Mouse (Mus musculus) left cerebral cortex, adult 18-20 months (tissue): Measurements from ENCODE around the gene Nsmf. TPM values are rescaled to one million over a fixed set of nuclear protein-coding genes. Genes with fewer than 3 reads are reported as not detected.

Experiments
- DNase-seq, 2 experiments: peaks; one replicate each; pipeline ENCODE4 v3.0.0; 2021 to 2022; ENCODE audit warnings: low spot score in 2 of 2, mixed read lengths in 1 of 2
- long read RNA-seq, 2 experiments: library from polyadenylated mRNA; stranded (forward); transcript quantifications; one replicate each; pipeline ENCODE4 v2.0.0; 2021
- total RNA-seq, 2 experiments: library from RNA; stranded (reverse); gene quantifications; 2 replicates each; pipeline ENCODE4 v1.2.3; 2021

The Nsmf gene
- total RNA-seq, result 100 to 1,000 TPM; 435 to 452 TPM
- long read RNA-seq, experiment 1, transcript Nsmf-206 (14 exons, 2,781 nt), result minor isoform, 9 of 663 reads
- long read RNA-seq, experiment 1, transcript Nsmf-201 (15 exons, 2,922 nt), result major isoform, 386 of 663 reads
- long read RNA-seq, experiment 1, partial matches to known transcripts, result 67 of 663 reads
- long read RNA-seq, experiment 1, other reads (novel, unspliced or antisense), result 195 of 663 reads
- long read RNA-seq, experiment 2, transcript Nsmf-201 (15 exons, 2,922 nt), result major isoform, 237 of 370 reads
- long read RNA-seq, experiment 2, partial matches to known transcripts, result 41 of 370 reads
- long read RNA-seq, experiment 2, other reads (novel, unspliced or antisense), result 85 of 370 reads

- peak; percentile 89 to 90 for DNase-seq
Observed at GRCm38 (mm10) chr2:25054221-25055067, at the start of gene Nsmf. Gene Nsmf (plus strand): TSS chr2:25054355.

GRCm38 (mm10) chr2:25006767-25007166 lies 47.4 kb upstream of the Nsmf start:
- DNase-seq, result no peak

DNA sequence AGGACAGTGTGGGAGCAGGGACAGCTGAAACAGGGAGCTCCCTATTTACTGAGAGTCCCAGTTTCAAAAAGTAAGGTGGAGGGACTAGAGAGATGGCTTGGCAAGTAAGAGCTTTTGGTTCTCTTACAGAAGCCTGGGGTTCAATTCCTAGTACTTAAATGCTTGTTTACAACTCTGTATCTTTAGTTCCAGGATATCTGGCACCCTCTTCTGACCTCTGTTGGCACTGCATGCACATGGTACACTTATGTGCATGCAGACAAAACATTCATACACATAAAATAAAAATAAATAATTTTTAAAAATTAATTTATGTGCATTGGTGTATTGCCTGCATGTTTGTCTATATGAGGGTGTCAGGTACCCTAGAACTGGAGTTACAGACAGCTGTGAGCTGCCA lies 45.9 kb upstream of the Nsmf start:
- DNase-seq, result no peak

- no peak for DNase-seq
Observed at GRCm38 (mm10) chr2:25022678-25023077, 31.5 kb upstream of the Nsmf start.

DNA sequence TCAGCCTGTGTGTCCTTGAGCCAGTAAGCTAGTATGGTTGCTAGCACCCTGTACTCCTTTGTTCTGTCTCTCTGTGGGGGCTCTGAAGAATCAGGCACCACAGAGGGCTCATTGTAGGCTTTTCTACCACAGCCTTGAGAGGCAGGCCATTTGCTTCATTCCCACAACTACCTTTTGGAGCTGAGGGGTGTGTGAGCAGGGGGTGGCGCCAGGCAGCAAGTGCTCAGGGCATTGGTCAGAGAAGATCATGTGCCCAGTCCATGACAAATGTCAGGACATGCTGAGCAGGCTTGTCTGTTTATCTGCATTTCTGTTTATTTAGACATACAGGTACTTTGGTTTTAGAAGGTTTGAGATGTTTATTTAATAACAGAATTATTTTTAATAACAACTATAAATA lies 29.0 kb upstream of the Nsmf start:
- DNase-seq, result no peak

DNA sequence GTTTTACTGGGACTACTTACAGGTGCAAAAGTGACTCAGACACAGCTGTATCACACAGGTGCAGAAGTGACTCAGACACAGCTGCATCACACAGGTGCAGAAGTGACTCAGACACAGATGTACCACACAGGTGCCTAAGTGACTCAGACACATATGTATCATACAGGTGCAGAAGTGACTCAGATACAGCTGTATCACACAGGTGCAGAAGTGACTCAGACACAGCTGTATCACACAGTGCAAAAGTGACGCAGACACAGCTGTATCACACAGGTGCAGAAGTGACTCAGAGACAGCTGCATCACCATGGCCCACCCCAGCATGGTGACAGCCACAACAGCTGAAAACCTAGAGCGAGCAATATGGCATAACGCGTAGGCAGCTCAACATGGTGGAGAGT lies 19.2 kb upstream of the Nsmf start:
- DNase-seq, result no peak

DNA sequence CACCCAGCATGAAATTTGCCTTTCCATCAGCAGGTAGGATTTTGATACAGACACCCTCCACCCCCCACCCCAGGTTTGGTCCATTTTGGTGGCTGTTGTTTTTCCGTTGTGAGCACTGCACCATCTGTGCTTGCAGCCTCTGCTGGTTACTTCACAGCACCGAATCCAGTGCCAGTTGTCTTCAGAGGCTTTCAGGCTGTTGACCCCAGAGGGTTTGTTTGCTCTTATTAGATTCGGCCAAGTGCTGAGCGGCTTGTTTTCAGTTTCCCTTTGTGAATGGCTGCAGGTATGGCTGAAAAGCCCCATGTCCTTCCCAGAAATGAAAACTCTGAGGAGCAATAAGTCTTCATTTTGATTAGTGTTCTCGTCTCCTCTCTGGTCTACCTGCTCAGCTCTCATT lies 14.1 kb upstream of the Nsmf start:
- no peak for DNase-seq

DNA sequence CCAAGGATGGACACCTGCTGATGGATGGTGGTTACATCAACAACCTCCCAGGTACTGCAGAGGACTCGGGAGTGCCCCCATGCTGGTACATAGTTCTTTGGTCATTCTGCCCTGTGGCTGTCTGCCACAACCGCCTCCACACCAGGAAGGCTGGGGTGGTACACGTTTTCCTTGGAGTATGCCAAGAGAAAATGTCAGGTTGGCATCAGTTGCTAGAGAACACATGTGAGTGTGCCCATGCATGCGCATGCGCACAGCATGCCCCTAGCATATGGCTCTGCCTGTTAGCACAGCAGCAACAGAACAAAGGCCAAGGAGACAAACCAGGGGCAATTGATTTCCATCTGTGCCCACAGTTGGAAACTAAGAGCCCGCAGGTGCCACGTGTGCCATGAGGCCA lies 3.2 kb upstream of the Nsmf start:
- peak; percentile 53 to 59 for DNase-seq

DNA sequence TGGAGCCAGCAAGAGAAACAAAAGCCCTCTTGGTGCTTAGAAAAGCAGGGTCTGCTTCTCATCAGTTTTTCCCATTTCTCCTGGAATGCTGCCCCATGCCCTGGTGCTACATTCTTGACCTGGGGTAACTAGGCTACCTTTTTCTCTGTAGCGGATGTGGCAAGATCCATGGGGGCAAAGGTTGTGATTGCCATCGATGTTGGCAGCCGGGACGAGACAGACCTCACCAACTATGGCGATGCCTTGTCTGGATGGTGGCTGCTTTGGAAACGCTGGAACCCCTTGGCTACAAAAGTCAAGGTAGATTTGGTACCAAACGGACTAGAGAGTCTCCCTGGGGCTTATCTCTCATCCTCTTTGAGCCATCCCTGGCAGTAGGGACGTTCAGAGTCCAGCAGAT lies 2.7 kb upstream of the Nsmf start:
- no peak for DNase-seq

DNA sequence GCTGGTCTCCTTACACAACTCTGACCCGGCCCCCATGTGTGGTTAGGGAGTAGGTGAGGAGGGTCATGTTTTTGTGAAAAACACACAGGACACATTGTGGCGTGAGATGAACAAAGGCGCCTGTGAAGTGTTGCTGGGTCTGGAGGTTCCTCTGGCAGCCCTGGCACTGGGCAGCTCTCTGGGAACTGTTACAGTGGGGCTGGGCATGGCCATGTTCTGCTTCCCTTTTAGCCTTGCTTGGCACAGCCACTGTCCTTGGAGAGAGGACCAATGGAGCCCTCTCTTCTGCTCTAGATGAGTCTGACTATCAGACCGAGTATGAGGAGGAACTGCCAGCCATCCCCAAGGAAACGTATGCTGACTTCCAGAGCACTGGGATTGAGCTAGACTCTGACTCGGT lies 1.1 kb upstream of the Nsmf start:
- no peak for DNase-seq

- DNase-seq, result peak; percentile 60 to 66
Observed at GRCm38 (mm10) chr2:25055068-25055405, 882 bp downstream of the Nsmf start.

DNA sequence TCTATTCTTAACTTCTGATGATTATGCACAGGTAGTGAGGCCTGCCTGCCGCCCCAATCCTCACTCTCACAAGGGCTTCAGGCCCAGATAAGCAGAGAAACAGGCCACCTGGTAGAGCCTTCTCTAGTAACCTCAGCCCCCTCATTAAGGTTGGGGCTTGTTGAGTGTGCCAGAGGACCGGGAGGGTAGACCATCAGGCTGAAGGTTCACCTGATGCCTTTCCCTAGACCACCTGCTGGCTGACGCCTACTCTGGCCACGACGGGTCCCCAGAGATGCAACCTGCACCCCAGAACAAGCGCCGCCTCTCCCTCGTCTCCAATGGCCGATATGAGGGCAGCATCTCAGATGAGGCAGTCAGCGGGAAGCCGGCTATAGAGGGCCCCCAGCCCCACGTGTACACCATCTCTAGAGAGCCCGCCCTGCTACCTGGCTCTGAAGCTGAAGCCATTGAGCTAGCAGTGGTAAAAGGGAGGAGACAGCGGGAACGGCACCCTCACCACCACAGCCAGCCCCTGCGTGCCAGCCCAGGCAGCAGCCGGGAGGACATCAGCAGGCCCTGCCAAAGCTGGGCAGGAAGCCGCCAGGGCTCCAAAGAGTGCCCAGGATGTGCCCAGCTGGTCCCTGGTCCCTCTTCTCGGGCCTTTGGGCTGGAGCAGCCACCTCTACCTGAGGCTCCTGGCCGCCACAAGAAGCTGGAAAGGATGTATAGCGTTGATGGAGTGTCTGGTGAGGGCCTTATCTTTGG lies 1.4 kb downstream of the Nsmf start:
- DNase-seq, result no peak

DNA sequence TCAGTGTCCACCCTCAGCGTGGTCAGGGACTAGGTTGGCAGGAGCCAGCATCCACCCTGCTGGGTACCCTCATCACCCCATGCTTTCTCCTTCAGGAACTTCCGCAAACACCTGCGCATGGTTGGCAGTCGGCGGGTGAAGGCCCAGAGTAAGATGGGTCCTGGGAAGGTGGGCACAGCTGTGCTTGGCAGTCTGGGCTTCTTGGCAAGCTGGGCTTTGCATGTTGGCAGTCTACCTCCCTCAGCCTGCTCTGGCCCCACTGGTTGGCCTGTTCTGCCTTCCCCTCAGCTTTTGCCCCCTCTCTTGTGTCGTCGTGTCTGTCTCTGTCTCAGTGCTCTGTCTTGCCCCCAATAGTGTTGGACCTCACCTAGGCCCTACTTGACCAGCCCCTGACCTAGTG lies 4.8 kb downstream of the Nsmf start:
- no peak for DNase-seq

GRCm38 (mm10) chr2:25063523-25063922 lies 9.4 kb downstream of the Nsmf start:
- no peak for DNase-seq

DNA sequence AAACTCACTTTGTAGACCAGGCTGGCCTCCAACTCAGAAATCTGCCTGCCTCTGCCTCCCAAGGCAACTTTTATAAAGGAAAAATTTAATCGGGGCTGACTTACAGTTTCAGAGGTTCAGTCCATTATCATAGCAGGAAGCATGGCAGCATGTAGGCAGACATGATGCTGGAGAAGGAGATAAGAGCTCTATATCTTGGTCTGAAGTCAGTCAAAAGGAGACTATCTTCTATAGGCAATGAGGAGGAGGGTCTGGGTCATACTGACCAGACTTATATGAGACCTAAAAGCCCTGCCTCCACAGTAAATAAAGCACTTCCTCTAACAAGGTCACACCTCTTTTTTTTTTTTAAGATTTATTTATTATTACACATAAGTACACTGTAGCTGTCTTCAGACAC lies 10.1 kb downstream of the Nsmf start:
- DNase-seq, result no peak

- no peak for DNase-seq
Observed at GRCm38 (mm10) chr2:25065537-25065936, 11.4 kb downstream of the Nsmf start.

DNA sequence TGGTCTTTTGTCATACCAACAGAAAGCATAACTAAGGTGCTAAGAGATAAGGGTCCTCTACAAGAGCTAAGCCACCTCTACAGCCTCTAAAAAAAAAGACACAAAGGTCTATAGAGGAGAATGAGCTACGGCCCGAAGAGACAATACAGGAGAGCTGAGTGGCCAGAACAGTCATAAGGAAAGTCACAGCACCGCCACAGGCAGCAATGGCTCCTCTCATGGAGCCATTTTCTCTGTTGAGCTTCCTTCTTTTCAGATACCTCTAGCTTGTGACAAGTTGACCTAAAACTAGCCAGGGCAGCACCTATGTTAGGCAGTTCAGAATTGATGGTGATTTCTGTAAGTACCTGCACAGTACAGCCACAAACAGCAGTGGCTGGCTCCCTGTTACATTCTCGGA lies 12.4 kb downstream of the Nsmf start:
- no peak for DNase-seq

GRCm38 (mm10) chr2:25069537-25069936 lies 15.4 kb downstream of the Nsmf start:
- DNase-seq, result no peak

GRCm38 (mm10) chr2:25072398-25072797 lies 18.2 kb downstream of the Nsmf start:
- DNase-seq, result no peak

GRCm38 (mm10) chr2:25075506-25075905 lies 21.4 kb downstream of the Nsmf start:
- DNase-seq, result no peak

- DNase-seq, result no peak
Observed at GRCm38 (mm10) chr2:25078967-25079366, 24.8 kb downstream of the Nsmf start.

- DNase-seq, result no peak
Observed at GRCm38 (mm10) chr2:25080076-25080475, 25.9 kb downstream of the Nsmf start, which contains the start of gene Entpd8. Gene Entpd8 (plus strand): TSS chr2:25080304.
